Mouse (Mus musculus) forebrain, embryonic 11.5 days (tissue): ENCODE measurements at regions not wholly inside any gene's neighbourhood (a gene's known extent, or its start where the extent isn't known, plus 50 kb on each side); places are given as distances from the start of the nearest gene placed in this dataset.

Experiments
- ATAC-seq: fragments of 200-750 bp; cut with Nextera tagmentation; replicated peaks from 2 replicates; pipeline ENCODE4 v1.8.0; 2017; ENCODE audit warnings: moderate TSS enrichment; ENCODE audit not compliant: low FRiP score
- DNase-seq: peaks from one replicate; pipeline ENCODE4 v3.0.0-alpha.2; 2017; ENCODE audit warnings: low spot score
- H3K27ac ChIP-seq: fragments of 300-500 bp; sonication (generic); 2 replicates; pipeline ENCODE4 v1.5.1; 2014; ENCODE audit warnings: low read depth, low read length
- H3K27me3 ChIP-seq: fragments of 300-500 bp; sonication (generic); 2 replicates; pipeline ENCODE4 v1.6.1; 2014; ENCODE audit warnings: mild to moderate bottlenecking, low read length, mixed read lengths; ENCODE audit not compliant: control insufficient read depth, insufficient read depth
- H3K36me3 ChIP-seq: fragments of 300-500 bp; sonication (generic); 2 replicates; pipeline ENCODE4 v1.6.1; 2014; ENCODE audit warnings: mild to moderate bottlenecking, low read length, moderate library complexity, mixed read lengths; ENCODE audit not compliant: control insufficient read depth, insufficient read depth
- H3K4me1 ChIP-seq: fragments of 300-500 bp; sonication (generic); replicated peaks from 2 replicates; pipeline ENCODE4 v1.6.1; 2014; ENCODE audit warnings: low read length, mixed read lengths; ENCODE audit not compliant: control insufficient read depth, insufficient read depth
- H3K4me2 ChIP-seq: fragments of 300-500 bp; sonication (generic); 2 replicates; pipeline ENCODE4 v1.6.1; 2014; ENCODE audit warnings: low read depth, mild to moderate bottlenecking, low read length, moderate library complexity, mixed read lengths; ENCODE audit not compliant: severe bottlenecking
- H3K4me3 ChIP-seq: fragments of 300-500 bp; sonication (generic); 2 replicates; pipeline ENCODE4 v1.5.1; 2014; ENCODE audit warnings: low read depth, low read length
- H3K9ac ChIP-seq: fragments of 300-500 bp; sonication (generic); 2 replicates; pipeline ENCODE4 v1.6.1; 2014; ENCODE audit warnings: low read length
- H3K9me3 ChIP-seq: fragments of 300-500 bp; sonication (generic); 2 replicates; pipeline ENCODE4 v1.6.1; 2016; ENCODE audit warnings: low read length, mixed read lengths; ENCODE audit not compliant: control insufficient read depth
- WGBS: fragments of 180-500 bp; shearing (Covaris S2); extraction: QIAGEN DNeasy Blood & Tissue Kit; methylation state at CpG from one replicate; pipeline ENCODE4 v1.1.7; 2014; 5-methylcytosine and 5-hydroxymethylcytosine counted together

DNA sequence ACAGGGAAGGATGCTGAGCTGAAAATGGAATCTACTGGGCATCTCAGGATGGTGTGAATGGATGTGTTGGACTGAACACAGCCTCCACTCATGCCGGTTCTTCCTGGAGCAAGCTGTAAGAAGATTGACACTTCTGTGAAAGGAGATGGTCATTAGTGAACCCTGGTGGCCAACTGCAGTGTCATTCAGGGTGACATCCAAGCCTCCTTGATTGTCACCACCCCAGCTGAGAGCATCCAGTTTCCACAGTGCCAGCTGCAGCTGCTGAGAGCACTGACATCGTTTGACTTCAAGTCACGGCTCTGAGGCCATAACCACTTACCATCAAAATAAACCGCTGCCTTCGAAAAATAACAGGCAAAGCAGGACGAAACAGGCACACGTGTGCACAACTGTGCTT, 121.9 kb upstream of the Agap1 start:
- H3K4me3 ChIP-seq = no peak overlapping the region

GRCm38 (mm10) chr1:89337861-89338260, 116.7 kb upstream of the Agap1 start:
- ATAC-seq (no peak), DNase-seq (no peak)
- 79% methylated on average over 5 of the region's 5 CpGs for WGBS

More for the DNA sequence above, 121.9 kb upstream of the Agap1 start:
- Histone ChIP-seq H3K27ac (no peak overlapping the region), H3K9me3 (no peaks in the 10 kb centered on the region), H3K4me1 (no peaks in the 10 kb centered on the region), H3K27me3 (no peaks in the 10 kb centered on the region), H3K4me2 (no peak overlapping the region), H3K36me3 (no peaks in the 10 kb centered on the region), H3K9ac (no peak overlapping the region)
- ATAC-seq = no peak
- DNase-seq = no peak
- 59% methylated on average over 7 of the region's 7 CpGs for WGBS

DNA sequence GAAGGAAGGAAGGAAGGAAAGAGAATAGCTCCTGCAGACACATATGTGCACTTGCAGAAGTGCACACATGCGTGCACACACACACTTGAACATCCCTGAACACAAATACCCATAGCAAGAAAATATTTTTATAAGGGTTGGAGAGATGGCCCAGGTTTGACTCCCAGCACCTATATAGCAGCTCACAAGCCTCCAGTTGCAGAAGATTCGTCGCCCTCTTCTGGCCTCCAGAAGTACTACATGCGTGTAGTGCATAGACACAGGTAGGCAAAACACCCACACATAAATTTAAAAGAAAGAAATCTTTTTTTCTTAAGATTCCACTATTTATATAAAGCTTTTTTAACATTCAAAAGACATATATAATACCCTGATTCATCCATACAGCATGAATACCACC, 111.8 kb upstream of the Agap1 start:
- H3K27ac ChIP-seq = no peak overlapping the region
- H3K36me3 ChIP-seq = no peaks in the 10 kb centered on the region
- no peak overlapping the region for H3K4me2 ChIP-seq
- WGBS = 50% methylated on average over 4 of the region's 4 CpGs
- peaks cover 2% of the 10 kb centered on the region; the same call in 1 of the 2 replicates for H3K4me1 ChIP-seq
- no peaks in the 10 kb centered on the region for H3K27me3 ChIP-seq
- DNase-seq (no peak), ATAC-seq (no peak)
- no peak overlapping the region for H3K9ac ChIP-seq
- no peaks in the 10 kb centered on the region for H3K9me3 ChIP-seq
- no peak overlapping the region for H3K4me3 ChIP-seq

More at GRCm38 (mm10) chr1:89337861-89338260, 116.7 kb upstream of the Agap1 start:
- H3K36me3 ChIP-seq = no peaks in the 10 kb centered on the region
- H3K4me1 ChIP-seq = peaks cover 2% of the 10 kb centered on the region; the same call in 1 of the 2 replicates
- H3K4me2 ChIP-seq = no peak overlapping the region
- no peaks in the 10 kb centered on the region for H3K9me3 ChIP-seq
- no peak overlapping the region for H3K27ac ChIP-seq
- H3K9ac ChIP-seq = no peak overlapping the region
- no peaks in the 10 kb centered on the region for H3K27me3 ChIP-seq
- H3K4me3 ChIP-seq = no peak overlapping the region

- no peak overlapping the region for H3K9ac ChIP-seq
- 41% methylated on average over 6 of the region's 6 CpGs for WGBS
- H3K36me3 ChIP-seq = no peaks in the 10 kb centered on the region
- no peaks in the 10 kb centered on the region for H3K27me3 ChIP-seq
- ATAC-seq (no peak), DNase-seq (peak; percentile 72)
- no peak overlapping the region for H3K4me3 ChIP-seq
- no peak overlapping the region for H3K27ac ChIP-seq
- H3K4me2 ChIP-seq = no peak overlapping the region
- H3K9me3 ChIP-seq = no peaks in the 10 kb centered on the region
- H3K4me1 ChIP-seq = peaks cover 2% of the 10 kb centered on the region; the same call in 1 of the 2 replicates
These were observed 110.1 kb upstream of the Agap1 start for GRCm38 (mm10) chr1:89344546-89344945.

DNA sequence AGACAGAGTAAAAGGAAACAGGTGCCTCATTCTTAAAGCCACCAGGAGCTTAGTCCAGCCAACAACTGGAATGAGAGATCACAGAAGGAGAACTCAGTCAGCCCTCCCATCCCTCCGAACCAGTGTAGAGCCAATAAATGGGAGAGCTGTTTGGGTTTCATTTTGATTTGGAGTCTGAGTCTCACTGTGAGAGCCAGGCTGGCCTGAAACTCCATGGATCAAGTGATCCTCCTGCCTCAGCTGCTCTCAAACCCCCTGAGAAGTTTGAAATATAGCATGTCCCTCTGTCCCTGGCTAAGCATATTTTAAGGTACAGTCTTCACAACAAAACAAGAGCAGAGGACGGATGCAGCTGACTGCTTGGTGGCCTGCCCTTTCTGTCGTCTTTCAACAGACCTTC, 107.3 kb upstream of the Agap1 start:
- no peak overlapping the region for H3K4me2 ChIP-seq
- 72% methylated on average over 3 of the region's 3 CpGs for WGBS
- H3K9me3 ChIP-seq = no peaks in the 10 kb centered on the region
- H3K36me3 ChIP-seq = no peaks in the 10 kb centered on the region
- H3K27me3 ChIP-seq = no peaks in the 10 kb centered on the region
- H3K4me3 ChIP-seq = no peak overlapping the region
- H3K27ac ChIP-seq = no peak overlapping the region
- DNase-seq (no peak), ATAC-seq (no peak)
- no peaks in the 10 kb centered on the region for H3K4me1 ChIP-seq
- H3K9ac ChIP-seq = no peak overlapping the region

GRCm38 (mm10) chr1:89352936-89353335, 101.7 kb upstream of the Agap1 start:
- Histone ChIP-seq H3K9ac (no peak overlapping the region), H3K4me1 (no peaks in the 10 kb centered on the region), H3K36me3 (no peaks in the 10 kb centered on the region), H3K27ac (no peak overlapping the region), H3K4me2 (no peak overlapping the region), H3K4me3 (no peak overlapping the region), H3K9me3 (no peaks in the 10 kb centered on the region; the same call in 1 of the 2 replicates), H3K27me3 (no peaks in the 10 kb centered on the region)
- no peak for DNase-seq
- ATAC-seq = no peak
- 73% methylated on average over 4 of the region's 4 CpGs for WGBS

DNA sequence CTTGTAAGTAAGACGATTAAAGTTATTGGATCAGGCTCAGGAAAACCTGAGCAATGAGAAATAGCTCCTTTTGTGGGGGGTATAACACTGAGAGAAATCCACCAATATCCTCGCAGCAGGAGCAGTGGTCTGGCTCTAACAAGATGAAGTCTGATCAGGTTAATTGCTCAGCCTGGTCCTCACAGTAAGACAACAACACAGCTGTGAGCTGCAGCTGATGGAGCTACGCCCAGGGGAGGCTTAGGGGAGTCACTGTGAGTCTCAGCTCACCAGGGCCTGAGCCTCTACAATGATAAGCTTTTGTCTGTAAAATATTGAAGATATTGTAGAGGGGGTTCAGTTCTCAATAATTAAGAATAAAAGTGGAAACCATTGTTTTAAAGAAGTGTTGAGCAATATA, 95.3 kb upstream of the Agap1 start:
- no peaks in the 10 kb centered on the region for H3K4me1 ChIP-seq
- no peak overlapping the region for H3K9ac ChIP-seq
- no peaks in the 10 kb centered on the region for H3K36me3 ChIP-seq
- H3K9me3 ChIP-seq = no peaks in the 10 kb centered on the region; the same call in 1 of the 2 replicates
- no peak overlapping the region for H3K4me3 ChIP-seq
- WGBS = 51% methylated on average over 3 of the region's 3 CpGs
- H3K27ac ChIP-seq = no peak overlapping the region
- H3K4me2 ChIP-seq = no peak overlapping the region
- no peaks in the 10 kb centered on the region for H3K27me3 ChIP-seq
- ATAC-seq = no peak
- DNase-seq = no peak

DNA sequence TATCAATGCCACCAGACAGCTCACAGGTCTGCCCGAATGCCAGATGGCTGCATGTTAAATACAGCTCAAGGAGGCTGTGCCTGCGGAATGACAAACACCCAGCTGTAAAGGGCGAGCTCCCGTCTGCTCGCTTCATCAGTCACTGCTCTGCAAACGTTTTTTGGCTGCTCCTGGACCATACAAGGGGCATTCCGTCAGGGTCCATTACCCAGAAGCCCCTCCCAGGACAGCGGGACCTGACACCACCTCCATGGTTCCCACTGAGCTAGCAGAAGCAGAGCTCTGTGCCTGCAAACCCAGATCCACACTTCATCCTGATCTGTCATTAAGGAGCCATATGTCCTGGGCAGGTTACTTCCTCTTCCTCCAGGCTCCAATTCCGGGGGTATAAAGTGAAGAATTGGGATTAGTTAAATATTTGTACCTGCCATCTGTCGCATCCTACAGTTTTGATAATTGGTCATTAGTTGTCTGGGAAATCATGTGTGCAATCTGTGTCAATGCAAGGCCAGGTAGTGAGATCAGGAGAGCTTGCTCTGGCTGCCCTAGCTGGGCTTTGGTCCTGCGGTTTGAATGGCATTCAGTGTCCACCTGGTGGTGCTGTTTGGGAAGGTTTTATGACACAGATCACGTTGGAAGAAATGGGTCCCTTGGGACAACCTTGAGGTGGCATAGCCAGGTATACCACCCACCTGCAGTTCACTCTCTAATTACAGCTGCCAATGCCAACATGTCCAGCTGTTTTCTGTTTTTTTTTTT, 89.9 kb upstream of the Agap1 start:
- Histone ChIP-seq H3K9me3 (no peaks in the 10 kb centered on the region), H3K36me3 (no peaks in the 10 kb centered on the region), H3K4me3 (no peak overlapping the region), H3K4me2 (no peak overlapping the region), H3K27me3 (no peaks in the 10 kb centered on the region), H3K4me1 (no peaks in the 10 kb centered on the region), H3K9ac (no peak overlapping the region), H3K27ac (no peak overlapping the region)
- DNase-seq = no peak
- 77% methylated on average over 12 of the region's 12 CpGs for whole genome bisulfite sequencing
- ATAC-seq = no peak

GRCm38 (mm10) chr1:89366891-89367290, 87.7 kb upstream of the Agap1 start:
- no peaks in the 10 kb centered on the region for H3K9me3 ChIP-seq
- ATAC-seq (no peak), DNase-seq (no peak)
- H3K9ac ChIP-seq = no peak overlapping the region
- no peak overlapping the region for H3K4me2 ChIP-seq
- no peaks in the 10 kb centered on the region for H3K36me3 ChIP-seq
- H3K27ac ChIP-seq = no peak overlapping the region
- H3K4me3 ChIP-seq = no peak overlapping the region
- WGBS = 83% methylated on average over 5 of the region's 5 CpGs
- H3K4me1 ChIP-seq = no peaks in the 10 kb centered on the region
- no peaks in the 10 kb centered on the region for H3K27me3 ChIP-seq
